Mouse (Mus musculus): ENCODE results near the gene Zwilch.

Zwilch gene

GRCm38 (mm10) chr9:64105301-64105700 is 67.6 kb downstream of the Zwilch start:
- DNase-seq (ENCODE audit: low spot score in 2 of 2), result no peak

- peak; percentile 55 to 56 for DNase-seq (ENCODE audit: low spot score in 2 of 2)
These were observed 72.5 kb downstream of the Zwilch start for GRCm38 (mm10) chr9:64100442-64100841.

- no peak for DNase-seq (ENCODE audit: low spot score in 2 of 2)
These were observed 74.6 kb downstream of the Zwilch start for GRCm38 (mm10) chr9:64098282-64098681.

GRCm38 (mm10) chr9:64094083-64094482 is 78.8 kb downstream of the Zwilch start:
- no peak for DNase-seq (ENCODE audit: low spot score in 2 of 2)

- peak in 1 of 2 experiments; percentile 18 for DNase-seq (ENCODE audit: low spot score in 2 of 2)
These were observed 83.9 kb downstream of the Zwilch start for GRCm38 (mm10) chr9:64089004-64089403.

- DNase-seq (ENCODE audit: low spot score in 2 of 2), result no peak
These were observed 84.6 kb downstream of the Zwilch start for GRCm38 (mm10) chr9:64088346-64088745.

- DNase-seq (ENCODE audit: low spot score in 2 of 2), result peak; percentile 84 to 86
These were observed 85.3 kb downstream of the Zwilch start for GRCm38 (mm10) chr9:64087461-64088235.

All from right cerebral cortex, adult 2 months (tissue).